Mouse (Mus musculus): ENCODE results near the gene 2900026A02Rik. TPM values are rescaled to one million over a fixed set of nuclear protein-coding genes. Genes with fewer than 3 reads are reported as not detected.
A peak's percentile ranks its signal among the peaks of the same experiment; 100 is the strongest.

Gene 2900026A02Rik
- polyA plus RNA-seq, 1 experiment from 2014 or later = 10.0 TPM

GRCm38 (mm10) chr5:113167733-113168132 is 53.3 kb downstream of the 2900026A02Rik start:
- 44% methylated on average over 2 of the region's 2 CpGs for WGBS
- ATAC-seq = no peak
- no peaks in the 10 kb centered on the region for H3K9me3 ChIP-seq

GRCm38 (mm10) chr5:113165481-113165880 is 55.6 kb downstream of the 2900026A02Rik start:
- ATAC-seq = peak; percentile 4; the same call in 1 of the 2 replicates
- Histone ChIP-seq H3K9ac (no peak overlapping the region), H3K27ac (peak overlapping the region; percentile 77)

More at GRCm38 (mm10) chr5:113167733-113168132, 53.3 kb downstream of the 2900026A02Rik start:
- Histone ChIP-seq H3K4me3 (replicated peaks) (no peak overlapping the region), H3K4me2 (replicated peaks) (no peak overlapping the region), H3K9ac (no peak overlapping the region), H3K36me3 (no peaks in the 10 kb centered on the region), H3K27ac (no peak overlapping the region), H3K27me3 (replicated peaks) (no peaks in the 10 kb centered on the region), H3K4me1 (replicated peaks) (peaks cover 39% of the 10 kb centered on the region)

GRCm38 (mm10) chr5:113164873-113165441 is 56.1 kb downstream of the 2900026A02Rik start:
- Histone ChIP-seq H3K9ac (no peak overlapping the region), H3K36me3 (no peaks in the 10 kb centered on the region), H3K27me3 (replicated peaks) (no peaks in the 10 kb centered on the region), H3K27ac (peak overlapping the region; percentile 77), H3K4me3 (replicated peaks) (no peak overlapping the region), H3K9me3 (no peaks in the 10 kb centered on the region), H3K4me2 (replicated peaks) (peak overlapping the region; percentile 19; the same call in 1 of the 2 replicates), H3K4me1 (replicated peaks) (peaks cover 50% of the 10 kb centered on the region)
- ATAC-seq = peak; percentile 93
- WGBS = 19% methylated on average over 16 of the region's 16 CpGs

More at GRCm38 (mm10) chr5:113165481-113165880, 55.6 kb downstream of the 2900026A02Rik start:
- Histone ChIP-seq H3K9me3 (no peaks in the 10 kb centered on the region), H3K36me3 (no peaks in the 10 kb centered on the region), H3K4me3 (replicated peaks) (no peak overlapping the region), H3K4me1 (replicated peaks) (peaks cover 48% of the 10 kb centered on the region), H3K4me2 (replicated peaks) (peak overlapping the region; percentile 19; the same call in 1 of the 2 replicates), H3K27me3 (replicated peaks) (no peaks in the 10 kb centered on the region)
- WGBS = 46% methylated on average over 11 of the region's 11 CpGs

- WGBS = 28% methylated on average over 9 of the region's 9 CpGs
- H3K27me3 ChIP-seq (replicated peaks) = no peaks in the 10 kb centered on the region
- H3K4me2 ChIP-seq (replicated peaks) = peak overlapping the region; percentile 14; the same call in 1 of the 2 replicates
- H3K27ac ChIP-seq = peak overlapping the region; percentile 45
- no peaks in the 10 kb centered on the region for H3K36me3 ChIP-seq
- peak; percentile 73 for ATAC-seq
- H3K4me3 ChIP-seq (replicated peaks) = no peak overlapping the region
- H3K4me1 ChIP-seq (replicated peaks) = peaks cover 51% of the 10 kb centered on the region
- no peaks in the 10 kb centered on the region for H3K9me3 ChIP-seq
- H3K9ac ChIP-seq = no peak overlapping the region
Measured at GRCm38 (mm10) chr5:113164448-113164847, 56.6 kb downstream of the 2900026A02Rik start.

GRCm38 (mm10) chr5:113163116-113163515 is 57.9 kb downstream of the 2900026A02Rik start:
- Histone ChIP-seq H3K9me3 (no peaks in the 10 kb centered on the region), H3K4me2 (replicated peaks) (peak overlapping the region; percentile 66), H3K9ac (0 out of 2 replicates have a peak overlapping the region, but pooled peaks have one; percentile 21), H3K4me3 (replicated peaks) (peak overlapping the region; percentile 32), H3K27ac (no peak overlapping the region), H3K4me1 (replicated peaks) (peaks cover 62% of the 10 kb centered on the region), H3K27me3 (replicated peaks) (no peaks in the 10 kb centered on the region), H3K36me3 (no peaks in the 10 kb centered on the region)
- ATAC-seq = no peak
- WGBS = 7% methylated on average over 13 of the region's 13 CpGs

GRCm38 (mm10) chr5:113162699-113163098 is 58.3 kb downstream of the 2900026A02Rik start:
- Histone ChIP-seq H3K4me1 (replicated peaks) (peaks cover 66% of the 10 kb centered on the region), H3K27me3 (replicated peaks) (no peaks in the 10 kb centered on the region), H3K9me3 (no peaks in the 10 kb centered on the region), H3K27ac (no peak overlapping the region), H3K4me2 (replicated peaks) (peak overlapping the region; percentile 66), H3K4me3 (replicated peaks) (peak overlapping the region; percentile 32), H3K9ac (0 out of 2 replicates have a peak overlapping the region, but pooled peaks have one; percentile 21), H3K36me3 (no peaks in the 10 kb centered on the region)
- WGBS = 11% methylated on average over 9 of the region's 9 CpGs
- ATAC-seq = no peak

GRCm38 (mm10) chr5:113161576-113161975 is 59.5 kb downstream of the 2900026A02Rik start:
- Histone ChIP-seq H3K9ac (no peak overlapping the region), H3K27me3 (replicated peaks) (no peaks in the 10 kb centered on the region), H3K4me2 (replicated peaks) (no peak overlapping the region), H3K36me3 (no peaks in the 10 kb centered on the region), H3K9me3 (no peaks in the 10 kb centered on the region), H3K27ac (0 out of 2 replicates have a peak overlapping the region, but pooled peaks have one; percentile 3), H3K4me1 (replicated peaks) (peaks cover 71% of the 10 kb centered on the region), H3K4me3 (replicated peaks) (no peak overlapping the region)
- no peak for ATAC-seq
- 89% methylated on average over 6 of the region's 6 CpGs for WGBS

- Histone ChIP-seq H3K27me3 (replicated peaks) (no peaks in the 10 kb centered on the region), H3K9me3 (no peaks in the 10 kb centered on the region), H3K4me2 (replicated peaks) (no peak overlapping the region), H3K27ac (no peak overlapping the region), H3K4me3 (replicated peaks) (no peak overlapping the region), H3K9ac (no peak overlapping the region), H3K36me3 (no peaks in the 10 kb centered on the region), H3K4me1 (replicated peaks) (peaks cover 69% of the 10 kb centered on the region)
- WGBS = 72% methylated on average over 10 of the region's 10 CpGs
- ATAC-seq = no peak
Measured at GRCm38 (mm10) chr5:113160320-113160719, 60.7 kb downstream of the 2900026A02Rik start.

- Histone ChIP-seq H3K27me3 (replicated peaks) (no peaks in the 10 kb centered on the region), H3K27ac (no peak overlapping the region), H3K4me3 (replicated peaks) (no peak overlapping the region), H3K36me3 (no peaks in the 10 kb centered on the region), H3K9ac (no peak overlapping the region), H3K4me2 (replicated peaks) (no peak overlapping the region), H3K4me1 (replicated peaks) (peaks cover 68% of the 10 kb centered on the region), H3K9me3 (no peaks in the 10 kb centered on the region)
- ATAC-seq = no peak
- 24% methylated on average over 8 of the region's 8 CpGs for WGBS
Measured at GRCm38 (mm10) chr5:113158759-113159355, 62.2 kb downstream of the 2900026A02Rik start.

GRCm38 (mm10) chr5:113157588-113157987 is 63.4 kb downstream of the 2900026A02Rik start:
- H3K4me1 ChIP-seq (replicated peaks) = peaks cover 69% of the 10 kb centered on the region
- no peak overlapping the region for H3K4me3 ChIP-seq (replicated peaks)
- H3K9ac ChIP-seq = no peak overlapping the region
- 27% methylated on average over 10 of the region's 10 CpGs for WGBS
- H3K4me2 ChIP-seq (replicated peaks) = no peak overlapping the region
- H3K36me3 ChIP-seq = no peaks in the 10 kb centered on the region
- H3K27me3 ChIP-seq (replicated peaks) = no peaks in the 10 kb centered on the region
- ATAC-seq = no peak
- H3K9me3 ChIP-seq = no peaks in the 10 kb centered on the region
- H3K27ac ChIP-seq = peak overlapping the region; percentile 48; the same call in 1 of the 2 replicates

GRCm38 (mm10) chr5:113157006-113157405 is 64.0 kb downstream of the 2900026A02Rik start:
- Histone ChIP-seq H3K27ac (0 out of 2 replicates have a peak overlapping the region, but pooled peaks have one; percentile 11), H3K36me3 (no peaks in the 10 kb centered on the region), H3K4me3 (replicated peaks) (no peak overlapping the region), H3K9ac (no peak overlapping the region), H3K4me2 (replicated peaks) (no peak overlapping the region), H3K4me1 (replicated peaks) (peaks cover 70% of the 10 kb centered on the region), H3K9me3 (no peaks in the 10 kb centered on the region), H3K27me3 (replicated peaks) (no peaks in the 10 kb centered on the region)
- no peak for ATAC-seq
- WGBS = 72% methylated on average over 5 of the region's 5 CpGs

GRCm38 (mm10) chr5:113155133-113155532 is 65.9 kb downstream of the 2900026A02Rik start:
- 7% methylated on average over 8 of the region's 8 CpGs for WGBS
- H3K27ac ChIP-seq = no peak overlapping the region
- no peaks in the 10 kb centered on the region for H3K36me3 ChIP-seq
- peaks cover 66% of the 10 kb centered on the region for H3K4me1 ChIP-seq (replicated peaks)
- H3K9ac ChIP-seq = no peak overlapping the region
- no peak overlapping the region for H3K4me3 ChIP-seq (replicated peaks)
- no peak overlapping the region for H3K4me2 ChIP-seq (replicated peaks)
- no peaks in the 10 kb centered on the region for H3K9me3 ChIP-seq
- no peaks in the 10 kb centered on the region for H3K27me3 ChIP-seq (replicated peaks)
- ATAC-seq = no peak

Measured in intestine, embryonic 15.5 days (tissue).